Mouse (Mus musculus) G1E (cell line): Measurements from ENCODE around the gene Slc20a1. TPM values are rescaled to one million over a fixed set of nuclear protein-coding genes. Genes with fewer than 3 reads are reported as not detected.

ENCODE experiments used
- ATAC-seq: 2 replicates; pipeline ENCODE4 v1.8.0; 2016; ENCODE audit warnings: mild to moderate bottlenecking; ENCODE audit not compliant: insufficient number of reproducible peaks, poor library complexity, low FRiP score, severe bottlenecking; ENCODE audit errors: extremely low read depth
- DNase-seq: peaks from one replicate; pipeline ENCODE4 v3.0.0; 2012; ENCODE audit warnings: low spot score
- H3K27me3 ChIP-seq: 2 replicates; pipeline ENCODE4 v1.6.1; 2012; ENCODE audit warnings: mild to moderate bottlenecking, low read length, inconsistent platforms; ENCODE audit not compliant: insufficient read depth
- H3K36me3 ChIP-seq: replicated peaks from 2 replicates; pipeline ENCODE3; 2012; ENCODE audit warnings: mild to moderate bottlenecking, inconsistent platforms
- H3K4me1 ChIP-seq: 2 replicates; pipeline ENCODE4 v1.6.1; 2012; ENCODE audit warnings: low read depth, low read length, inconsistent platforms, mixed read lengths; ENCODE audit not compliant: insufficient read depth
- H3K4me3 ChIP-seq: 2 replicates; pipeline ENCODE4 v1.5.1; 2012; ENCODE audit warnings: low read depth, mild to moderate bottlenecking, inconsistent platforms, low read length, moderate library complexity, mixed read lengths
- H3K9me3 ChIP-seq: replicated peaks from 2 replicates; pipeline ENCODE4 v1.6.1; 2012; ENCODE audit warnings: inconsistent platforms
- CTCF ChIP-seq: IDR thresholded peaks from 2 replicates; pipeline ENCODE4 v1.5.1; 2012; ENCODE audit warnings: low read depth, low read length, inconsistent platforms, mixed read lengths
- GATA1 ChIP-seq: IDR thresholded peaks from 2 replicates; pipeline ENCODE4 v1.6.1; 2012; ENCODE audit warnings: borderline replicate concordance, low read length, inconsistent platforms, mixed read lengths
- GATA2 ChIP-seq: IDR thresholded peaks from 2 replicates; pipeline ENCODE4 v1.6.1; 2012; ENCODE audit warnings: low read depth, low read length, inconsistent platforms, borderline replicate concordance
- POLR2AphosphoS5 ChIP-seq: IDR thresholded peaks from 2 replicates; pipeline ENCODE4 v1.6.1; 2012; ENCODE audit warnings: low read depth, low read length, inconsistent platforms; ENCODE audit not compliant: insufficient replicate concordance
- TAL1 ChIP-seq: conservative IDR thresholded peaks from 2 replicates; pipeline ENCODE4 v1.6.1; 2012; ENCODE audit warnings: low read depth, low read length, inconsistent platforms, mixed read lengths
- polyA plus RNA-seq: library from polyadenylated mRNA; stranded (reverse); fragments of >175 nt; gene quantifications from 2 replicates; pipeline ENCODE4 v1.2.3, GENCODE M21; 2012
- total RNA-seq, 2 experiments: library from RNA; stranded (forward) in 1 of 2; stranded (reverse) in 1 of 2; fragments of 200-1000 nt in 1 of 2; fragments of >200 nt in 1 of 2; fragmentation: Nextera tagmentation in 1 of 2; gene quantifications; 2 replicates each; pipeline ENCODE4 v1.2.3; 2014 to 2017

The Slc20a1 gene
- total and polyA plus RNA-seq, 3 experiments, result 31.6 to 88.4 (median 47.7) TPM

DNA sequence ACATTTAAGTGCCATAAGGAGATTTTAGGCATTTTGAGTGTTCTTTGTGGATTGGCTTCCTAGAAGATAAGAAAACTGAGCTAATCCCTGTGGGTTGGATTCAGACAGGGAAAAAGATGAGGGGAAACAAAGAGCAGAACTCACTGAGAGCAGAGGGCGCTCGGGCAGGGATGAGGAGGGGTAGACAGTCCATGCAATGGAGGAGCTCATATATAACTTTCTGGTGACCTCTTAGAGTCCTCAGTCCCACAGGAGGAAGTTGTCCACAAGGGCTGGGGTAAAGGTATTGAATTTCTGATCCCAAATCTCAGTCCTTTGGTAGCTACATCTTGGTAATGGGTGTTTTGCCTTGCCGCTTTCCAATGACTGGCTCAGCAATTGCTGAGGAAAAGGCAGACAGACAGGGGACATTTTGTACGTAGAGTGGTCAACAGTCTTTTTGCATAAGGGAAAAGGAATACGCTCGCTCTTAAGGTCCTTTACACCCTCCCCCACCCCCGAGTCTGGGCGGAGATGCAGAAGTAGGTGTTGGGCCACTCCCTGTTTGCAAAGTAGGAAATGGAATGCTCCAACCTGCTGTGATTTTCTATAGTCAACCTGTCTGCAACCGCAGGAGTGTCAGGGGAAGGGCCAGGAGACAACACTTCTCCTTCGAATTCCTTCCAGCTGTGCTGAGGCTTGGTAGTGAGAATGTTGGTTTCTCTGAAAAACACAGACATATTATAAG lies 20.2 kb upstream of the Slc20a1 start:
- TF ChIP-seq CTCF (no peak), GATA1 (no peak)
- ATAC-seq (no peak), DNase-seq (no peak)
- Histone ChIP-seq H3K4me1 (peaks cover 26% of the 10 kb centered on the region), H3K9me3 (no peaks in the 10 kb centered on the region), H3K27me3 (peaks cover 19% of the 10 kb centered on the region), H3K36me3 (no peaks in the 10 kb centered on the region), H3K4me3 (no peak overlapping the region)

GRCm38 (mm10) chr2:129179946-129180853 lies 18.4 kb upstream of the Slc20a1 start:
- ATAC-seq, result no peak
- no peak for TF ChIP-seq GATA2
- TF ChIP-seq POLR2AphosphoS5, result no peak
- TF ChIP-seq CTCF, result no peak
- TF ChIP-seq GATA1, result no peak
- no peak for TF ChIP-seq TAL1
- no peak overlapping the region for H3K4me3 ChIP-seq

DNA sequence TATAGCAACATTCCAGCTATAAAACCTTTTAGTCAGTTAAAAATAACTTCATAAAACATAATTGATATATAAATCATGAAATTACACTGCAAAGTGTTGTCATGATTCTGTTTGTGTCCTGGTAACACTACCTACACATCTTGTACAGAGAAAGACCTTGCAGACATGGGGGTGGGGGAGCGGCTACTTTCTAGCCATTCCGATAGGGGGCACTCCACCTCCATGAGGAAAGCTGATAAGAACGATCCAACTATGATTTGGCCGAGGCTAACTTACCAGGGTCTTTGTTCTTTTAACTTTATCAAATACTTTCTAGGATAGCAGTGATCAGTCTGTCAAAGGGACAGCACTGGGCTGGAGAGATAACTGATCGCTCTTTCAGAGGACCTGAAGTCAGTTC lies 17.1 kb upstream of the Slc20a1 start:
- no peak overlapping the region for H3K4me3 ChIP-seq
- H3K4me1 ChIP-seq, result peaks cover 31% of the 10 kb centered on the region
- no peak for TF ChIP-seq GATA1
- TF ChIP-seq CTCF, result peak; percentile 25; the same call in 1 of the 2 replicates
- no peak for TF ChIP-seq POLR2AphosphoS5
- TF ChIP-seq GATA2, result no peak
- no peak for TF ChIP-seq TAL1
- DNase-seq (no peak), ATAC-seq (no peak)
- H3K27me3 ChIP-seq, result peaks cover 10% of the 10 kb centered on the region; the same call in 1 of the 2 replicates
- H3K9me3 ChIP-seq, result no peaks in the 10 kb centered on the region
- H3K36me3 ChIP-seq, result no peaks in the 10 kb centered on the region

More at GRCm38 (mm10) chr2:129179946-129180853, 18.4 kb upstream of the Slc20a1 start:
- peaks cover 30% of the 10 kb centered on the region for H3K4me1 ChIP-seq
- DNase-seq, result no peak
- peaks cover 10% of the 10 kb centered on the region; the same call in 1 of the 2 replicates for H3K27me3 ChIP-seq
- no peaks in the 10 kb centered on the region for H3K36me3 ChIP-seq
- no peaks in the 10 kb centered on the region for H3K9me3 ChIP-seq

DNA sequence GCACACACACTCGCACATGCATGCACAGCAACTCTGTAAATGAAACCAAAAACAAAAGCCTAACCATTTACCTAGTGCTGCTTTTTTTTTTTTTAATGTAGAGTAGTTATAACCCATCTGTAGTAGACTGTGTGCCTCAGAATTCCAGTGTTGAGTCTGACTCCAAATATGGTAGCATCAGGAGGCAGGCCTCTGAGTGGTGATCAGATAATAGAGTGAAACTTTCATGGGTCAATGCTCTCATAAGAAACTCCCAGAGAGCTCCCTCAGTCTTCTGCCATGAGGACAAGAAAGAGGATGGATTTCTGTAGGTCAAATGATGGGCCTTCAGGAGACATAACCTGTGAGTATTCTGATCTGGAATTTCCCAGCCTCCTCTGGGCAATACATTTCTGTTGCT lies 16.2 kb upstream of the Slc20a1 start:
- TF ChIP-seq POLR2AphosphoS5 (no peak), GATA1 (no peak), GATA2 (no peak), CTCF (no peak), TAL1 (no peak)
- Histone ChIP-seq H3K9me3 (no peaks in the 10 kb centered on the region), H3K36me3 (no peaks in the 10 kb centered on the region), H3K4me3 (no peak overlapping the region), H3K4me1 (peaks cover 31% of the 10 kb centered on the region), H3K27me3 (peaks cover 10% of the 10 kb centered on the region; the same call in 1 of the 2 replicates)
- ATAC-seq (no peak), DNase-seq (no peak)

DNA sequence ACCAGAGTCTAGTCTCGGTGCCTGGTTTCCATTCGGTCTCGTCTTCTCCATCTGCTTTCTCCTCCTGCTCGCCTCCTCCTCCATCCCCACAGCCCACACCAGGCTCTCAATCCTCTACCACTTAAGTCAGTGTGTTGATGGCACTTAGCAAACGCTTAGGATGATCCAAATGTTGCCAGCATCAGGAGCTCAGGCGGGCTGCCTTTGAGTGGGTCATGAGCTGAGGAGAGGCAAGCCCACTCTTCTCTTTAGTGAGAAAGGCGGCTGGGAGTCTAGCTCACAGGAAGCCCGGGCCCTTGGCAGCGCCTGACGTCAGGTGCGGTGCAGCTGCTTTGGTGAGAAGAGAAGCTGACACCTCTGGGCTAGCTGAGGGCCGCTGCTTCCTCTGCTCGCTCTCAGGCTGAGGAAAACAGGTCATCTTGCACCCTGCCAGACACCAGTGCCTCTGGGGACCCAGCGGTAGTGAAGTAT lies 15.0 kb upstream of the Slc20a1 start:
- TF ChIP-seq TAL1, result no peak
- TF ChIP-seq POLR2AphosphoS5, result no peak
- no peak for TF ChIP-seq GATA1
- TF ChIP-seq GATA2, result no peak
- H3K36me3 ChIP-seq, result no peaks in the 10 kb centered on the region
- H3K4me3 ChIP-seq, result no peak overlapping the region
- H3K27me3 ChIP-seq, result peaks cover 5% of the 10 kb centered on the region; the same call in 1 of the 2 replicates
- peaks cover 28% of the 10 kb centered on the region for H3K4me1 ChIP-seq
- ATAC-seq (no peak), DNase-seq (no peak)
- no peaks in the 10 kb centered on the region for H3K9me3 ChIP-seq

DNA sequence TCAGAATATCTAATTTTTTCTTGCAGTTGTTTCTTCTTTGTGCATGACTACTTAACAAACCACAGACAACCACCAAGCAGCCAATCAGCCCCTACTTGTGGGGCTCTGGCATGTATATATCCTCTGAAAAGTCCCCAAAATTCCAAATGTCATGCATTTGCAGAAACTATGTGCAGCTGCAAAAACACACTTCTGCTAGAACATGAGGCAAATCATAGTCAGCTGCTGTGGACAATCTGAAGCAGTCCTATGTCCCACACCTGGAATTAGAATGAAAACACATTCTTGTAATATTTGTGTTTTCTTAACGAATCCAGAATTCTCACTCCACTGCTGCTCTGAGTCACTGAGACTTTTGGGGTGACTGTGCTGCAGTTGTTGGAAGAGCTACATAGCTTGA lies 13.7 kb upstream of the Slc20a1 start:
- Histone ChIP-seq H3K4me1 (peaks cover 27% of the 10 kb centered on the region), H3K36me3 (no peaks in the 10 kb centered on the region), H3K9me3 (peaks cover 5% of the 10 kb centered on the region), H3K4me3 (no peak overlapping the region), H3K27me3 (peaks cover 2% of the 10 kb centered on the region; the same call in 1 of the 2 replicates)
- ATAC-seq (no peak), DNase-seq (no peak)
- no peak for TF ChIP-seq GATA1
- TF ChIP-seq CTCF, result no peak
- no peak for TF ChIP-seq GATA2
- TF ChIP-seq TAL1, result no peak
- TF ChIP-seq POLR2AphosphoS5, result no peak
